Mouse (Mus musculus) heart, adult 2 months (tissue): ENCODE data around the gene Krt6b.

Experiments used
- CTCF ChIP-seq: fragments of 200-600 bp; IDR thresholded peaks from 2 replicates; pipeline ENCODE4 v1.8.1; 2022; ENCODE audit warnings: antibody characterized with exemption, mild to moderate bottlenecking, moderate library complexity
- EP300 ChIP-seq: fragments of 200-500 bp; IDR thresholded peaks from 2 replicates; pipeline ENCODE4 v1.6.1; 2011; ENCODE audit warnings: low read depth, low read length, control low read depth; ENCODE audit not compliant: insufficient read depth

DNA sequence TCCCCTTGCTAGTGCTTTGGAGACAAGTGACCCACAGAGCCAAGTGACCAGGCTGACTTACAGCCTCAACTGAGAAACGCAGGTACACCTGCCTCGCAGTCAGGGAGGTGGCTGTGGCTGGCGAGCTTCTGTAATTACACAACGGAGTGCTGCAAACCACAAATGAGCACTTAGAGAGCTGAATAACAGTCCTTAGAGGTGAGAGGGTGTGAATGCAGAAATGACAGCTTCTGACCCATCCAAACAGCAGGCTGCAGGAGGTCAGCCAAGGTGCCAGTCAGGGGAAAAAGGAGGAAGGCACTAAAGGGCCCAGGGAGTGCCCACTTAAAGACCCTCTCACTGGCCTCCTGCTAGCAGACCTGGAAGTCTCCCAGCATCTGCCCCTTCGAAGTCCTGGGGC, 44.6 kb upstream of the Krt6b start:
- TF ChIP-seq EP300 (no peak), CTCF (no peak)
